Mouse (Mus musculus) c-Kit-positive CD71-positive TER-119-positive erythroid progenitor cells, embryonic 14.5 days (primary cell): ENCODE data around the gene Gm21985.
A peak's percentile ranks its signal among the peaks of the same experiment; 100 is the strongest.

Experiments used
- DNase-seq: peaks from one replicate; pipeline ENCODE4 v3.0.0-alpha.2; 2013; ENCODE audit warnings: low spot score

Gm21985 gene

DNA sequence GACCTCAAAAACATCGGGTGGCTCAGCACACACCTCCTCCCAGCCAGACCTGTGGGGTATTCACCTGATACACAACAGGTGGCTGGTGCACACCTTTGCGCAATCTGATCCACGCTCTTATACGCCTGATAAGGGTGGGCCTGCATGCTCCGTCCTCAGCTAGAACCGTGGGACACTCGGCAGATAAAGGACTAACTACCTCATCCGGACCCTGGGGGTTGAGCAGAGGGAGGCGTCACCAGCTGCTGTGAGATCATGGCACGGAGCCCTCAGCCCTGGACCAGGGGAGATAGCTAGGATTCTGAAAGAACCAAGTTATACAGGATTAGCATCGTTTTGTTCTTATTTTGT lies at the start of gene Gm21985:
Gene Gm21985, plus strand, starts transcription at position 73 of the 351 bp plus-strand sequence.
- DNase-seq: no peak

DNA sequence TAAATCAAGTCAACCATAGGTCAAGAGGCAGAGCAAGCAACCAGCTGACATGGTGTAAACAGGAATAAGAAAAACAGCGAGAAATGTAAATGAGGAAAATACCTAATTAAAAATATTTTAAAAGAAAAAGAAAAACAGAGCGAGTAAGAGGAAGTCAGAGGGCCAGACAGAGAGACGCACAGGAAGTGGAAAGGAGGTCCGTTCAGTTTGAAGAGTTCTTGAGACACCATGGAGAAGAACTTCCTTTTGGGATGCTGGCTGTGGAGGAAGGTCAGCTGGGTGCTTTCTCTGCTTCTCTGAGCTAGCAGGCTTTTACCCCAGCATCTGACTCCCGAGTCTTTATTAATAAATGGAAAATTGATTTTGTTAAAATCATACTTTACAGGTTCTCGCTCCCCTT lies 48.5 kb upstream of the Gm21985 start:
- DNase-seq: no peak

DNA sequence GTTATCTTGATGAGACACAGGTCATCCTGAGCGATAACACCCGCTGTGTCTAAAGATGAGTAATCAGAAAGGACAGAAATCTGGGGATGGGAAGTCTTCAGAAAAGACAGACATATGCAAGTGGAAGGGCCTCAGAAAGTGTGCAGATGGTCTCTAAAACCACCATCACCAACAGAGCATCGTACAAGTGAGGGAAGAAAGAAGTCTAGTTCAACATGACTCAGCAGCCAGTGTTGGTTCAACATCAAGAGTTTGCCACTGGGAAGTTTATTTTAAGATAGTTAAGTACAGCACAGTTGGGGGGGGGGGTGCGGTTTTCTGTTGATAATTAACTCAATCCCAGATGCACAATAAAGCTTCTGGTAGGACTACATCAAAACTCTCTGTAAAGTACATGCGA lies 45.2 kb upstream of the Gm21985 start:
- DNase-seq: no peak

DNA sequence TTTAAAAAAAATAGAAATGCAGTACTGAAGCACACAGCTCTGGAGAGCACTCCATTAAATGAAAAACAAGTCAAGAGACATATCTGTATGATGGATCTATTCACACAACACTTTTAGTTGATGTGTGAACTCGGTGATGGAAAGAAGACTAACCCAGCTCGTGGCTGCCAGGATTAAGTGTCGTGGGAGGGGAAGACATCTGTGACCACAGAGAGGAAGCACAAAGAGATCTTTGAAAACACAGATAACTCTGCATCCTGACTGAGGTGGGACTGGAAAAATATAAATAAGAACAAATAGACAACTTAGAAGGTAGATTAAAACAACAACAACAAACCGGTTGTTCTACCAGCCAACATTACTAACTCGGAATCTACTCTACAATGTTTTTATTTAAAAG lies 43.5 kb upstream of the Gm21985 start:
- DNase-seq: no peak

DNA sequence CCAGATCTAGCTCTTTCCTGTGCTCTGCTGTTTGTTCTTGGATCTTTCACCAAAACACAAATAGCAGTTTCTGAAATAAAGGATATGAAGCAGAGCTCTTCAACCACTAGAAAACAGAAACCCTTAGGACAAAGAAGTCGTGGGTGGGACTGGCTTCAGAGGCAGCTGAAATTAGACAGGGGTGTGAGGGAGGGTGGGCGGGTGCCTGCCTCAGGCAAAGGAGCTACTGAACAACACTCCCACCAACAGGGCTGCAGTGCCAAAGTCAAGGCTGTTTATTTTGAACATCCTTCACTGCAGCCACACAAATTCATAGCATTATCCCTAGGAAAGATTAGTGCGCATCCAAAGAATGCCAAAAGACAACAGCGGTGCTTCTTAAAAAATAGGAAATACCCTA lies 41.8 kb upstream of the Gm21985 start:
- DNase-seq: no peak

DNA sequence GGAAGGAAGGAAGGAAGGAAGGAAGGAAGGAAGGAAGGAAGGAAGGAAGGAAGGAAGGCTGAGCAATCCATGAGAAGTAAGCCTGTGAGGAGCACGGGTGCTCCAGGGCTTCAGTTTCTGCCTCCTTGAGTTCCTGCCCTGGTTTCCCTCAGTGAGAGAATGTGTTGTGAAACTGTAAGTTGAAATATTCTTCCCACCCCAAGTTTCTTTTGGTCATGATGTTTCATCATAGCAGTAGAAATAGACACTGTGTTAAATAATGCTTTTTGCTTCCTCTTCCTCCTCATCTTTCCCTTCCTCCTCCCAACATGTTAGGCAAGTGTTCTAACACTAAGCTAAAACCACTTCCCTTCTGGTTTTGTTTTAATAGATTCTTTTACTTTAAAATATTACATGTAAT lies 33.5 kb upstream of the Gm21985 start:
- no peak for DNase-seq

DNA sequence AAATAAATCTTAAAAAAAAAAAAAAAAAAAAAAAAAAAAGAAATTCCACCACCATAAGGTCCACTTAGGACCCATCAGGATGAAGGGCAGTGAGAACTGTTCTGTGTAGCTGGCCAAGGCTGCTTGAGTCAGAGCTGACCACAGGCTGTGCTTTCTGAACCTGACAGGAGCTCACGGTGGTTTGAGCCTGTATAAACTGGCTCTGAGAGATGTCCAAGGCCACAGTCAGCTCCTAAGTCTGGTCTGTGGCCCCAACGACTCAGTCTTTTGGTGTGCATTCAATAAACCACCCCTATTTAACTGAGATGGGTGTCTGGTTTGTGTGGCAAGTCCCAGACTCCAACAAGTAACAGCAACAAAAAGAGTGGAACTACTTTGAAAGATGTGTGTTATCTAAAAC lies 29.5 kb upstream of the Gm21985 start:
- no peak for DNase-seq

DNA sequence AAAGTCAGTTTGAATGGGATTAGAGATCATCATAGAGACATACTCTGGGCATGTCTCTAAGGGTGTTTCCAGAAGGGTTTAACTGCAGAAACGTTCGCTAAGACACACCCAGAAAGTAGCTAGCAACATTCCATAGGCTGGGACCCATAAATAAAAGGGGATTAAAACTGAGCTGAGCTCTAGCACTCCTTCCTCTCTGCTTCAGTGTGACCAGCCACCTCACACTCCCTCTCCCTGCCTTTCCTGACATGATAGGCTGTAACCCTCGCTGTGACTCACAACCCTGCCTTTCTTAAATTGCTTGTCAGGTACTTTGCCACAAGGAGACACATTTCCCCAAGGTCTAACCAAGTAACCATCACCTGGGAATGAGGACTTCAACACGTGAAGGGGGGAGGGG lies 28.1 kb upstream of the Gm21985 start:
- DNase-seq: no peak

DNA sequence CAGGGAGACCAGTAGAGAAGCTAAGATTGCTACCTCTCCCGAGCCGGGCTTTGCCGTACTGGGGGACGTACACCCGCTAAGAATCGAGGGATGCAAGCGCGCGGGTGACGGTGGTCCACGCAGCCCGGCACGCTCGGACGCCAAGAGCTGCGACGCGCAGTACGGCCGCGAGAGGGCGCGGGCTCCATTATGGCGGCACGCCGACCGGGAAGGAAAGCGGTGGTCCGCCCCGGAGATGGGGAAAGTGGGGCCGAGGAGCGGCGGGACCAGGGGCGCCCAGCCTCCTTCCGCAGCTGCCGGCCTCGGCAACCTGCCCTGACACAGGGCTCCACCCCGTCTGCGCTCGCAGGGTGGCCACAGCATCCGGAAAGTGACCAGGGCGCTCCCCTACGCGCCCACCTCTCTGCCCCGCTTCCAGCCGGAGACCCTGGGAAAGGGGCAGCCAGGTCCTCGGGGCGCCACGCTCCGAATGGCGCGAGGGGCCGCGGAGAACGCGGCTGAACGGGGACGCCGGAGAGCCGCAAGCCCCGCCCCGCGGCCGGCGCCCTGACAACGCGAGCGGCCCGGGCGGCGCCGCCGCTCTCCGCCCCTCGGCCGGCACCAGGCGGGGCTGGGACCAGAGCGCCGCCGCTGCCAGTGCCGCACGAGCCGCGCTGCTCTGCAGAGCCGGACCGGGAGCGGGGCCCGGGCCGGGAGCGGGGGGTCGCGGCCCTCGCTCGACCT lies 26.7 kb upstream of the Gm21985 start, which contains the start of gene Lpcat4:
Gene Lpcat4, plus strand, starts transcription at position 257 of the 723 bp plus-strand sequence.
- DNase-seq: peak; percentile 66

DNA sequence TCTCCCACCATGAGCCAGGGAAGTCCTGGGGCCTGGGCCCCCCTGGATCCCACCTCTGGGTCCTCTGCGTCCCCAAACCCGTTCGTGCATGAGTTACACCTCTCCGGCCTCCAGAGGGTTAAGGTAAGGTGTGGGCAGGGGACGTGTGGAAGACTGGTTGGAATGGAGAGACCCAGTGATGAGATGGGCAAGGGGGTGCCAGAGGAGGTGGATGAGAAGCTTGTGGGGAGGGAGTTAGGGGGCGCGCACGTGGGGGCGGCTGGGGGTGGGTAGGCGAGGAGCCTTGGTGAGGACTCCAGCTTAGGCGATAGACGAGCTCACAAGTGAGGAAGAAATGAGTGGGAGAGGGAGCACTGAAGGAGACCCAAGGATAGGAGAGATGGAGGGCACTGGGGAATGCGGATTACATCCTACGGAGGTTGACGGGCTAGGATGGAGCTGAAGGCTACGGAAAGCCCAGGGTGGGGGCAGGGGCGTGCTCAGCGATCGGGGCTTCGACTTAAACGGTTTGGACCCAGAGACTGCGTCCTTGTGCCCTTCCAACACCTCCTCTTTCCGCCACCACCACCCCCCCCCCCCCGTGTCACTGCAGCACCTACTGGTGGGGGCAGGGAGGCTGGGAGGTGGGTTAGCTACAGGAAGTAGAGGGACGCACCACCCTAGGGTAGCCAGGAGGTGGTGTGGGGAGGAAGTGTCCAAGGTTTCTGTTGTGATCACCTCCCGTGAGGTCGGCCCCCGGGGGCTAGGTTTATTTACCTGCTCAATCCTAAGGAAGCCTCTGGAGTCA lies 26.0 kb upstream of the Gm21985 start:
- DNase-seq: no peak

DNA sequence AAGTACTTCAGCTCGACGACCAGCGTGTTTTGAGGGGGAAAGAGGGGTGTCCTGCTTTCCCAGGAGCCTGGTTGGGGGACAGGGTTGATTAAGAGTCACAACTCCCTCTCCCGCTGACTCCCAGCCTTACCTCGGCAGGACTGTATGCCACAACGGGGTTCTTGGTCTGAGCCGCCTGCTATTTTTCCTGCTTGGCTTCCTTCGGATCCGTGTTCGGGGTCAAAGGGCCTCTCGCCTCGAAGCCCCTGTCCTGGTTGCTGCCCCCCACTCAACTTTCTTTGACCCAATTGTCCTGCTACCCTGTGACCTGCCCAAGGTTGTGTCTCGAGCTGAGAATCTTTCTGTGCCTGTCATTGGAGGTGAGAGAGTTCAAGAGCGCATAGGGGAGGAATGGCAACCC lies 24.3 kb upstream of the Gm21985 start:
- DNase-seq: no peak

DNA sequence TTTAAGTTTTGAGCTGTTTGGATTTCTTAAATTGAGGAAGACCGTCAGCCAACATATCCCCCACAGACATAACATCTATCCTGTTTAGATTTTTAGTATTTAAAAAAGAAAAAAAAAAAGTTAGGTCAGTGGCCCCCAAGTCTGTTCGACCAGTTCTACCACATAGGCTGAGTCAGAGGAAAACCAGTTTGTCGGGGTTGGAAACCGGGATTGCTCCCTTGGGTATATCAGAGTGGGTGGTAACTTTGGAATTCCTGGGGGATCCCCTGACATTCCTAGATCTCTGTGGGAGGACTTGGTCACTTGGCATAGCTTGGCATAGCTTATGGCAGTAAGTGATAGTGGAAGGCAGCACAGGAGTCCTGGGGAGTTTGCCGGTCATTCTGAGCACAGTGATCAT lies 20.8 kb upstream of the Gm21985 start:
- DNase-seq: no peak

DNA sequence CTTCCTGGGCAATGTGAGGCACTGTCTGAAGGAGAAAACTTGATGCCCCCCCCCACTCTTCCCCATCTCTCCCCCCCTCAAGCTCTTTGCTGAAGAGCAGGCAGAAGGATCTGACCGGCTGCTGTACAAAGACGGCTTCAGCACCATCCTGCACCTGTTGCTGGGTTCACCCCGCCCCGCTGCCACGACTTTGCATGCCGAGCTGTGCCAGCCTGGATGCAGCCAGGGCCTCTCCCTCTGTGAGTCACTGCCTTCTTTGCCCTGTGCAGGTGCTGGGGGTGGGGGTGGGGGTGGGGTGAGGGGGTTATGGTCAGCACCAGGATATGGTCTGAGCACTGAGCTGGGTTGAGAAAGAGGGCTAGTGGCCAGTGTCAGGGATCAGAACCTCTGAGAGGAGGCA lies 19.9 kb upstream of the Gm21985 start:
- no peak for DNase-seq

DNA sequence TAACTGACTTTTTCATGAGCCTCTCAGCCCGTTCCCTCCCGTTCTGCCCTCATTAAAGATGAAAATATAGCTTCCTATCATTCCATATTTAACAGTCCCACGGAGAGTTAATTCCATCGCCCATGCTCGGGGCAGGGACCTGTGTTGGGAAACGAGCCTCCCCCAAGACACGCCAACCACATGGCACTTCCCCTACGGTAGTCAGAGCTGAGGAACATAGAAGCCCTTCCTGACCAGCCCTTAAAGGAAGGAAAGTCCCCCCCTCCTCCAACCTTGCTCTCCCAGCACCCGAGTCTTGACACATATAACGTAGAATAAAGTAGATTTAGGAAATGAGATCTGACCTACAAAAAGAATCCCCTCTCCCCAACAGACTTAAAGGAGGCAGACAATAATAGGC lies 18.8 kb upstream of the Gm21985 start:
- no peak for DNase-seq

DNA sequence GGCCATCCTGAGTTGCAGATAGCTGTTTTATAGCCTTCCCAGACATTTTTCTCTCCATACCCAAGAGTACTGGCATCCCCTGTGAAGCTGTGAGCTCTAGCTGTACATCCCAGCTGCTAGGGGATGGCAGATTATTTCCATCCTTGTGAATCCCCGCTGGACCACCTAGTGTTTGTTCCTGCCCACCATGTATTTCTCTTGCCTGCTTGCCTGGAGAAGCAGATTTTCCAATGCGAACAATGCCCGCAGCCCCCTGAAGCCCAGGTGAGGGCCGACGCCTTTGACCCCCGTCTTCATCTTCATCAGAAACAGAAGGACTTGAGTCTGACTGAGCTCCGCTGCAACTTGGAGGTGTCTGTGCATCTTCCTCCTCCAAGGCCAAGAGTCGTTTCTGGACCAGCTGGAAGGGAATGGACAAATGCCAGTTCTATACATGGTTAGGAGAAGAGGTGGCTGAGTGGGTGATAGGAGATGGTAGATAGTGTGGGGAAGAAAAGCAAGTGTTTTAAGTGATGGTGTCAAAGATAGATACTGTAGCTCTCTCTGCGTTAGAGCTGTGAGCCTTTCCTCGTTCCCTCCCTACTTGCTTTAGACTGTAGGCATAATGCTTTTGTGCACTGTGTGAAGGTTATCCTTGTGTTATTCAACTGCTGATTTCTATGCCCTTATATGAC lies 16.2 kb upstream of the Gm21985 start:
- DNase-seq: no peak

DNA sequence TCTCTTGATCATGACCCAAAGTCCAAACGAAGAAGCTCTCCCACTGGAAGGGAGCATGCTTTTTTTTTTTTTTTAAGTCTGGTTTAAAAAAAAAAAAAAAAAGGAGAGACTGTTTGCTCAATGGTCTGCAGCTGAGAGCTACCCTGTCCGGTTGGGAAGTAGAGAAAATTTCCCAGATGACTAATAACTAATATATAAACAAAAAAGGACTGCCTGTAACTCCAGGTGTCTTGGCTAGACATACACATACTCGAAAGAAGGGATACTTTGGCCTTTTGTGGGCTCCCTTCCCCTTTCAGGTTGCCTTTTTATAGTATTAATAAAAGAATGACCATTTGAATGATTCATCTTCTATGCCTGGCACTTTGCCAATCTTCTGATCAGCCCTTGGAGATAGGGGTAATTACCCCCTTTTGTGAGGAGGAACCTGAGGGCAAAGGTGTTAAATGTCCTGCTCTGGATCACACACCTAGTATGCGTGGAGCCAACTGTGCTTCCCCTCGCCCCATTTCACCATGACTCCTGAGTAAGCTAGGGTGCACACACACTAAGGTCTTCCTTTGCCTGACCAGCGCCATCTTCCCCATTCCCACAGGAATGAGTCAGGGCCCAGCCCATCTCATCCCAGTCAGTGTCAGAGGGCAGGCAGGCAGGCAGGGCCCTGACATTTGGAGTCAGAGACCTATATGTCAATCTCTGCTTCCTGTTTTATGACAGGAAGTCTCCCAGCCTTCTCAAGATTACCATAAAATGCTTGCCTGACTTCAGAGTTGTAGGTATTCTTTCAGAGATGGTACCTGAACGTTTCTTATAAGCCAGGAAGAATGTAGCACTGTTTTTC lies 11.2 kb upstream of the Gm21985 start:
- DNase-seq: no peak

DNA sequence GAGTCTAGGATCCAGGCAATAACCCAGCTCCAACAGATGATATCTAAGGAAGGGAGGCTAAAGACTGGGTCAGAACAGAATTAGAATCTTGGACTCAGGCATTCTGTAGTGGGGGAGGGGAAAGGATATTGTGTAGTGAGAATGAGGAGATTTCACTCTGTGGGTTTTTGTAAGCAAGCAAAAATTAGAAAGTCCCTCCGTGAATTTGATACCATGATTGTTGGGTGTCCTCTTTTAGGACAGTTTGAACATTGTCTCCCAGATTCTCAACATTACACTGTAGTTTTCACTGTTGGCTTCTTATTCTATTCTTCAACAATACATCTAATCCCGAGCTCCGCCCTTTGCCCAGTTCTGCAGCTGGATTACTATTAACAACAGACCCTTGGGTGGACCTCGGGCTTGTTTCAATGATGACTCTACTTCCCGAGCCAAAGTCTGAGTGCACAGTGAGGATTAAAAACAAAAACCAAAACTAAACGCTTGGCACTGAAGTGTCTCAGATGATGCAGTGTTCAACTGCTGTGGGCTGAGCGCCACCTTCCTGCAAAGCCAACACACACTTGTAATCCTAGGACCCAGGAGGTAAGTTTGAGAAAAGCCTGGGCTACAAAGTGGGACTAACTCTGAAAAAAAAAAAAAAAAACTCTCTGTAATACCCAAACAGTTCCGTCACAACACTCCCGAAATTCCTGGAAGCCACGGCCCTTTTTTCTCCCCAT lies 6.7 kb upstream of the Gm21985 start, which contains the start of gene Nutm1:
Gene Nutm1, minus strand, starts transcription at position 51 of the 722 bp plus-strand sequence.
- no peak for DNase-seq

DNA sequence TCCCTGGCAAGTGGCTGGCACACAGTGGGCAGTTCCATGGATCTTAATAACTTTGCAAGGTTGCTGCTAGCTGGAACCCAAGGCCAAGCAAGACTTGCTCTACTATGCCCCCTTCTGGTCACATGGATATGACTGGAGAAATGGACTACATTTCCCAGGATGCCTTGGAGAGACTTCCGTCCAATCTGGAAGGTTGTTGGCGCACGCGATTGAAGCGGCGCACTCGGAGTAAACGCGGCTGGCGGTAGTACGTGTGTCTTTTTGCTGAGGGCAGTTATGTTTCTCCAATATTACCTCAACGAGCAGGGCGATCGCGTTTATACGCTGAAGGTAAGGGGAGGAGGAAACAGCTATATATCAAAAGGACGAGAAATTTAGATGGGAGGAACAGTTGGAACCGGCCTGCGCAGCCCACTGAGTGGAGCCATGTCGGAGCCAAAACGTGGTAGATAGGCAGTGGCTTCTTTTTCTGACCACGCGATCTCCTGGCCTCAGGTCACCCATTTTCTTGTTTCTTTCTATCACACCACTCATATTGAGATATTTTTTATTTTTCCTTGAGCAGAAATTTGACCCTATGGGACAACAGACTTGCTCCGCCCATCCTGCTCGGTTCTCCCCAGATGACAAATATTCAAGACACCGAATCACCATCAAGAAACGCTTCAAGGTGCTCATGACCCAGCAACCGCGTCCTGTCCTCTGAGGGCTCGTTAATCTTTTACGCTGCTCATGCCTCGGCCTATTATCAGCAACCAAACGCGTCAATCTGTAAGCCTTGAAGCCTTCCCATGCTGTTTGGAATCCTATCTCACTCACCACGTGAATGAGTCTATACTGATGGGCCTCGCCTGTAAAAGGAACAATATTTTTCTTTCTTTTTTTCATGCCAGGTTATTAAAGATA lies 4.1 kb upstream of the Gm21985 start, which contains the start of gene Nop10:
Gene Nop10, plus strand, starts transcription at position 179 of the 906 bp plus-strand sequence.
- DNase-seq: peak; percentile 90

DNA sequence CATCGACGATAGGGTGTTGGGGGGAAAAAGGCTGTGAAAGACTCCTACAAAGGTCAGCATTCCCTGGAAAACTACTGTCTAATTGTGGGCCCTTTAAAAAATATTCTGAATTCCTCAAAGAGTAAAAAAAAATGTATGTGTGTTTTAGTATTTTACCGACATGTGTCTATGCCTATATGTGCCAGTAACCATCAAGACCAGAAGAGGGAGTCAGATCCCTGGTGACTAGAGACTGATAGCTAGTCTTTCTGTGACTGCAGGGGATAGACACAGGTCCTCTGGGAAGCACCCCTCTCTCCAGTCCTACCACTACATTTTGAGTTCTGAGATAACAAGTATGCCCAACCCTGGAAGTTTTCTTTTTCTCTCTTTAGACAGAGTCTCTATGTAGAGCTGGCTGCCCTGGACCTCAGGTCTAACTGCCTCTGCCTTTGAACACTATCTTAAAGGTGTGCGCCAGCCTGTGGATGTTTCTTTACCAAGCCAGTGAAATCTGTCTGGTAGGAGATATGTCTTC lies 3.3 kb upstream of the Gm21985 start:
- DNase-seq: no peak

DNA sequence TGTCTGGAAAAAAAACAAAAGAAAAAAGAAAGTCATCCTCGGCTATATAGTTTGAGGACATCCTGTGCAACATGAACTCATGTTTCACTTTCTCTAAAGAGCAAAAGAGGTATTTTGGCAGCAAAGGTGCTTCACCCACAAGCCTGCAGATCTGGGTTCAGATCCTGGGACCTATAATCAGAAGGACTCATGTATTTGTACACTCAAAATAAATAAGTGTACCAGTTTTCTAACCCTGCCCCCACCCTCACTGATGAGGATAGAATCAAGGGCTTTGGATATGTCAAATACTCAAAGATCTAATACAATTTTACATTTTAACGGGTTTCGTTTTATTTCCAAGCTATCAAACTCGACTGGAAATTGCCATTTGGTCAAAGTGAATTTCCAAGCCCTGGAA lies 1.8 kb upstream of the Gm21985 start:
- no peak for DNase-seq
